Mouse (Mus musculus): Measurements from ENCODE around the gene Rtn4rl2.

The Rtn4rl2 gene

DNA sequence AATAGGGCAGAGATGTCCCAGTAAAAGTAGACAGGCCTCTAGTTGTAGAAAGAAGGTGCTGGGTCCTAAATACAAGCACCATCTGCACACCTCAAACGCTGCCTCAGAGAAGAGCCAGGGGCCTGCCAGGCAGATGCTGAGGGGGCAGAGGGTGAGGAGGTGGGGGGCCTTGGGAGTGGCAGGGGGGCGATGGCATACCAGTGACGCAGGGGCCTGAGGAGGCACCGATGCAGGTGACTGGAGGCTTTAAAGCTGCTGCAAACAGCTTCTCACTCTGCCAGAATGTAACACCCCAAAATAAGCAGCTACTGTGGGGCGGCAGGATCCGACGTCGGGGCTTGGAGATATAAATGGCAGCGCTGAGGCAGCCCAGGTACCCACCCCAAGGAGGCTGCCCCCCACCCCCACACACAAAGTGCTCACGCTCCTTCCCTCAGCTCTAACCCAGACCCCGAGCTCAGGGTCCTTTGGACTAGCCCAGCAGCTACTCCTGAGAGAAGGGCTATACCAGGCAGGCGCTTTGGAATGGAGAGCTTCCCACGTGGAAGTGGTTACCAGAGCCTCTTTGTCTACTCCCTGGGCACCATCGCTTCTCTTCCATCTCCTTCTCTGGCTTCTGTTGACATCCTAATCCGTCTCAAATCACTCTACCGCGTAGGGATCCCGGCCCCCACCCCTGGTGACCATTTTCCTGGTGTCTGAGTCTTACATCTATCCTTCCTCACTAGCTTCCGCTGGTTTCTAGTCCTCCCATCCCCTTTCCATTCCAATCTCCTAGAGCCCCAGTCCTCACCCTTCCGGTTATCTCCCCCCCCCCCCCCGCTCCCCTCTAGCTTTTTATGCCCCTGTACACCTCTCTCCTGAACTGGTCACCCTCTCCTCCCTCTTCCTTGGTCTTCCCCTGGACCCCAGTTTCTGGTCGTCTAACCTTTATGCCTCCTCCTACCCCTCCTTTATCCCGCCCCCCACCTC, 1.1 kb downstream of the Rtn4rl2 start:
- DNase-seq (ENCODE audit: low spot score) = no peak

DNA sequence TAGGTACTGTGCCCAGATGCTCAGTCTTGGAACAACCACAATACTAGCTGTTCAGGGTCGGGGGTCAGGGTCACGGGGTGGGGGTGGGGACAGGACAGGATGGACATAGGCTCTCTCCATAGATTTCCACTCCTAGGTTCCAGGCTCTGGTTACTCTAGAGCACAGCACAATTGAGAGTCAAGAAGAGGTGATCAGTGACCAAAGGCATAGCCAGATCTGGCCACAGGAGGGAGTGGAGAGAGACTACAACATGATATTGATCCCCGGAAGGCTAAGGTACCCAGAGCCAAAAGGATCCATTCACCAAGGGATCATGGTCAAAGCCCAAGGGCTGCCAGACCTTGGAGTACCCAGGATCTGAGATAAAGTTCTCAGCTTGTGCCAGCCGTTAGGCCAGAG, 1.9 kb downstream of the Rtn4rl2 start:
- no peak for DNase-seq (ENCODE audit: low spot score)

DNA sequence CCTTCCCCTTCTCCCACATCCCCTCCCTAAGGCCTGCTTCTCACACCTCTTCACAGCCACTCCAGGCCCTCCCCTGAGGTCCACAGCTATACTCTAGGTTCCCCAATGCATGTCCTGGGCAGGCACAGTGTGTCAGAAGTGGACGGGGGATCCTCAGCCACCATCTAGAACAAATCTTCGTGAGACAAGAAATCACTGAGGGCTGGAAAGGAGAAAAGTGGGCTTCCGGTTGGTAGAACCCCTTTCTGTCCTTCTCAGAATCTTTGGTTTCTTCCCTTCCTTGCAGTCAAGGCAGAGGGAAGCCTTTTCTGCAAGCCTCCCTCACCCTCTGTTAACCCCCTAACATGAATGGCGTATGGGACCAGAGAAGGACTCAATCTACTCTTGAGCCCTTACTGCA, 2.6 kb downstream of the Rtn4rl2 start:
- no peak for DNase-seq (ENCODE audit: low spot score)

DNA sequence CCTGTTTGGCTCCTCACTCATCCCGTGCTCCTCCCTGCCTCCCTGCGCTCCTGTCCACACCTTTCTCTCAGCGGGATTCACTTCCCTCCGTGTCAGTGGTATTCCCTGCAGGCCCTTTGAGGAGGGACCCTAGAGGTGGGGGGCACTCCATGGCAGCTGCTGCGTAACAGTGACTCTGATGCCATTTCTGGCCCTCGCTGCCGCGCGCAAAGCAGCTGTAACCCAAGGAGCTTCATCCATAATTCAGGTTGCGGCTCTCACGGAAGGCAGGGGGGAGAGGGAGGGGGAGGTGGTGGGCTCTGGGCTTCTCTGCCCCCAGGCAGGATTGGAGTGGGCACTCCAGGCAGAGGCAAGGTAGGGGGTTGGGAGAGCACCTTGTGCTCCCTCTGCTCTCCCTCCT, 3.0 kb downstream of the Rtn4rl2 start:
- DNase-seq (ENCODE audit: low spot score) = no peak

DNA sequence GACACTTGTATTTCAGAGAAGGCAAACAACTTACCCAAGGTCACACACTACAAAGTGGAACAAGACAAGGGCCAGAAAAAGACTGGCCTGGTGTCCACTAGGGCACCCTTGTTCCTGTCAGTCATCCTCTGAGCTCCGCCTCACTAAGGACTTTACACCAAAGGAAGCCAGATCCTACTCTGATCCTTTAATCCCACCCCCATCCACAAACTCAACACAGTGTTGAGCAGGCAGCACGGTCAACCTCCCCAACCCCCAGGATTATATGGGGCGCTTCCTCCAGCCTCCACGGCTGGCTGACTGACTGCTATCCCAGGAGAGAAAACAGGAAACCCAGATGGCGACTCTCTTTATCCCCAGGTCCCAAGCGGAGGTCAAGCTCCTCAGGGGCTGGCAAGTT, 3.4 kb downstream of the Rtn4rl2 start:
- DNase-seq (ENCODE audit: low spot score) = no peak

DNA sequence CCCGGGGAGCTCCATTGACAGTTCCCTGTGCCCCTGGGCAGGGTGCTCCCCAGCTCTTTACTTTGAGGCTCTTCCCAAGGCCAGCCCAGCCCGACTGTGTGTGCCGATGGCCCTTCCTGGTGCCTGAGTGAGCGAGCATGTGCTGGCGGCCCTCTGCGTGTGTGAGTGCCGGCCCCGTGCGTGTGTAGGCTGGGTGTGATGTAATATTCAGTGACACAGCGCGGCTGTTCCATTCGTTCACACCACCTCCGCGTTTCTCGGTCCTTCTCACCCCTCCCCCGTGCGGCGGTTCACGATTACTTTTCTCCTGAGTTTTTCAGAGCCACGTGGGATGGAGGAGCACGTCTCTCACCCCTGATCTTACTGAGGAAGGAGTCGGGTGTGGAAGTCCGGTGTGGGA, 3.9 kb downstream of the Rtn4rl2 start:
- DNase-seq (ENCODE audit: low spot score) = no peak

DNA sequence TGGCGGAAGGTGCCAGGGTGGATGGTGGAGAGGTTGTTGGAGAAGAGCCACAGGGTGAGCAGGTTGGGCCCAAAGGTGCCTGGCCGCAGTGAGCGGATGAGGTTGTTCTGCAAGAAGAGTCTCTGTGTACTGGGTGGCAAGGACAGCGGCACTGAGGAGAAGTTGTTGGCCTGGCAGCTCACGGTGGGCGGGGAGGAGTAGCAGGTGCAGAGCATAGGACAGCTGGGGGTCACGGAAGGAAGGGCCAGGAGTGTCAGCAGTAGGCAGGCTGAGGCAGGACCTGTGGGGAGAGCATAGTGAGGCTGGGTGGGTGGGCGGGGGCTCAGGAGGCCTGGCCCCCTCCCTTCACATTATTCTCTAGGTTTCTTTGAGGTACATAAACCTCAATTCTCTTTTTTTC, 5.9 kb downstream of the Rtn4rl2 start:
- no peak for DNase-seq (ENCODE audit: low spot score)

DNA sequence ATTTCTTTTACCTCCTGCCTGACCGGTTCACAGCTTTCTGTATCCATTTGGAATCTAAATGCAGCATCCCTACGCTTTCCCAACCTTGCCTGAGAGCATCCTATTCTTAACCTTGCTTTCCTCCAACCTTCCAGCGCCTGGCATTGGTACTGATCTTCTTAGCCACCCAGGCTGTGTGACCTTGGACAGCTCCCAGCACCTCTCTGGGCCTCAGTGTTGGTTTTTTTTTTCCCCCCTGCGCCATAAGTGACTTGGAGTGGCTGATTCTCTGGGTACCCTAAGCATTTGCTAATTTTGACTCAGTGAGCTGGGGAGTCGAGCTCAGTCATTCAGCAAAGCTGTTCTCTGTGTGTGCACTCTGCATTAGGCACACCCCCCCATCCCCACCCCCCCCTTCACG, 10.7 kb downstream of the Rtn4rl2 start:
- no peak for DNase-seq (ENCODE audit: low spot score)

DNA sequence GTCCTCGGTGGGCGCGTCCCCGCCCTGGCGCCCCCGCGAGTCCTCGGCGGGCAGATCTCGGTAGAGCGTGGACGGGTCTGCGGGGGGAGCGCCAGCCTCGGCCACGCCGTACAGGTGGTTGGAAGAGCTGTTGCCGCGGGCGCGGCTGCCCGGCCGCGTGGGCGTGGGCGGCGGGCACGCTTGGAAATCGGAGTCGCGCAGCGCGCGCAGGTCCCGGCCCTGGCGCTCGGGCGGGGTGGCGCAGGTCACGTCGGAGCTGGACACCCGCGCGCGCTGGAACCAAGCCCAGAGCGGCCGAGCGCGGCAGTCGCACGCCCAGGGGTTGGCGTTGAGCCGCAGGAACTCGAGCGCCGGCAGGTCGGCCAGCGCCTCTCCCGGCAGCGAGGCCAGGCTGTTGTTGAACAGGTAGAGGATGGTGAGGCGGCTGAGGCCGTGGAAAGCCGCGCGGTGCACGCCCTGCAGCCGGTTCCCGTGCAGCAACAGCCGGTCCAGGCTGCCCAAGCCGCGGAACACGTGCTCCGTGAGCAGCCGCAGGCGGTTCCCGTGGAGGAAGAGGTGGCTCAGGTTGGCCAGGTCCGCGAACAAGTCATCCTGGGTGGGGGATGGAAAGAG, 14.3 kb downstream of the Rtn4rl2 start:
- DNase-seq (ENCODE audit: low spot score) = no peak

DNA sequence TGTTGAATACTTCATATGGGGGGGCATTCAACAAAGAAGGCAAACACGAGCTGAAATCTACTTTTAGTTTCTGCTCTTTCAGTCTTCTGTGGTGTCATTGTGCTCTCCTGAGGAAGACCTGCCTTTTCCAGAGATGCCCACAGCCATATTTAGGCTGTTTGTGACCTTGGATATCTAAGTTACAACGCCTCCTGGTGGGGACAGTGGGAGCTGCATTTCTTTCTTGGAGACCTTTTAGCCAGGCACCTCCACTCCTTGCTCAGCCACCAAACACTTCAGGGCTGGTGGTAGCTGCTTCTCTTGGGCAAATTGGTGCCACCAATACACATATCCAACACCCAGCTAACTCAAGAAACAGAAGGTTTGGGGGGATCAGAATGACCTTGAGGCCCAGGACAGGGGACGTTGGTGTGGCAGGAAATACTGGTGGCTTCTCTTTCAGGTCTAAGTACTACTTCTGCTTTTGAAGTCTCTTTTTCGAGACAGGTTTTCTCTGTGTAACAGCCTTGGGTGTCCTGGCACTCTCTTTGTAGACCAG, 15.8 kb downstream of the Rtn4rl2 start:
- DNase-seq (ENCODE audit: low spot score) = peak; percentile 45

DNA sequence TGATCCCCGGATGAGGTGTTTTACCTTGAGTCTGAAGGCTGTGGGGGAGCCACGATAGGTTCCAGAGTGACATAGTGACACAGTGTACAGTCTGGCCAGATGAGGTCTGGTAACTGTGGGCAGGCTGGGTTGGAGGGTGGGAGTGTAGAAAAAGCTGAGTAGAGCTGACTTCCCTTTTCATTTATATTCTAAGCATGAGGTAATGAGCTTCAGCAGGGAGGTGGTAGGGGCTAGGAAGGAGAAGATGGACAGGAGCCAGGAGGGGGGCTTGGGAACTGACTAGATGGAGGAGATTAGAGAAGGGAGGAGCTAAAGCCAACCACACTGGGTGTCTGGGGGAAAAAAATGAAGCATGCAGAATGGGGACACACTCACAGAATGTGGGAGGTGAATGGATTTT, 17.5 kb downstream of the Rtn4rl2 start:
- DNase-seq (ENCODE audit: low spot score) = no peak

DNA sequence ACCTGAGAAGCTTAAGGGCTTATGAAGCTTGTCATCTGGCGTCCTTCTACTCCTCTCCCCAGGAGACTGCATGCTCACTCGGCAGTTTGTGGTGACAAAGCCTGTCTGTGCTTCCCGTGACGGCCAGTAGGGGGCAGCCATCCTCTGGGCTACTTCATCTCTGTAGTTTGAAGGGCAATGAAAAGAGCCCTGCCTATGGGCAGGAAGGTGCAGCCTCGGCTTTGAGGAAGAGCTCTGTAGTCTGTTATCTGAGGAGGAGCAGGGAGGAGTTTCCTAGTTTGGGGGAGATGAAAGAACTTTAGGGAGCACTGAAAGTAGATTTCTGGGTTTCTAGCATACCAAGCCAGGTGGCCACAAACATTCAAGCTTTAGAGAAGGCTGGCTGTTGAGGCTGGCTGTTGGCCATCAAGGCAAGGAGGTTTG, 18.0 kb downstream of the Rtn4rl2 start:
- peak; percentile 70 for DNase-seq (ENCODE audit: low spot score)

DNA sequence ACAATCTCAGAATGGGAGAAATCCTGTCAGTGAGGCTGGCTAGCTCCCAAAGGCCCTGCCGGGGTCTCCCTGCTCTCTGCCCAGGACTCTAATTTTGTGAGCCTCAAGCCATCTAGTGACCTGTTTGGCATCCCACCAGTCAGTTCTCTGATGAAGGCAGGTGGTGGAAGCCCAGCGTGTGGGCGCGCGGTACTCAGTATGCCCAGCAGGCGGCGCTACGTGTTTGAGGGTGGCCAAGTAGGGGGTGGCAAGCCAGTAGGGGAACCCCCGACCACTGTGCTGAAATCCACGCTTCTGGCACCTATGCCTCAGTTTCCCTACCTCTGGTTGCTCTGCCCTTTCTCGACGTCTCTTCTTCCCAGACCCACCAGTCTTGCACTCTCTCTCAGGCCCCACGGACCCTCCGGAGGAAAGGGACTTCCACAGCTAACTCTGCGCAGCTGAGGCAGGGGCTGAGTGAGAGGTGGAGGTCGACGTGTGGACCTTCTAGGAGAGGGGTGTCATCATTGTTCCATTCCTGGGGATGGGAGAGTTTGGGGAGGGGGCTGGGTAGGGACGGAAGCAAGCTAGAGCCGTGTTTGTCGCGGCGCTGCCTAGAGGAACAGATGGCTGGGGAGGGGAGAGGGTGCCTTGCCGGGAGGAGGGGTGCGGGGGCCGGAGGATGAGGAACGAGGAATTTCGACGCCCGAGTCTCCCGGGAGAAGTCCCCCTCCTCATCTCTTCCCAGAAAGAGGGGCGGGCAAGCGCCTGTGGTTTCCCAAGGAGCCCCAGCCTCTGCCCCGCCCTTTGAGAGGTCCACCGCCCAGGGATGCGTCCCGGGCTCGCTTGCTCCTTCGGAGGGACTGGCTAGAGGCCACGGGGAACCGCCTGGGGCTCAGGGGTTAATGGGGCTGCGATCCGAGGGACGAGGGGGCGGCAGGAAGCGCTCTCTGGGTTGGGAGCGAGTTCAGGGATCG, 20.6 kb downstream of the Rtn4rl2 start:
- DNase-seq (ENCODE audit: low spot score) = no peak

DNA sequence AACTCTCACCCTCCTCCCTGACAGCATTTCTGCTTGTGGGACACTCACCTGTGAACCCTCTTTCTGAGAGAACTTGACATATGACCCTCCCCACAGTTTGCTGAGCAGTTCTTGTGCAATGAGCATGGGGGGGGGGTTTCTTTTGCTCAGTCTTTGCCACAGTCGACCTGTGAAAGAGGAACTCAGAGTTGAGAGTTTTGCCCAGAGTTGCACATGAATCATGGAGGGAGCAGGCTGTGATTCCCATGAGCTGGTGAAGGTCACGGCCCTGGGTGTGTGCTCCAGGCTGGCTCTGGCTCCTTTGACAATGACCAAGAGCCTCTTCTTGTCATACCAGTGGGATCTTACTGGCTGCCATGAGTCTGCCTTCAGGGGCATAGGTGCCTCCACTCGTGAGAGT, 24.3 kb downstream of the Rtn4rl2 start:
- no peak for DNase-seq (ENCODE audit: low spot score)

DNA sequence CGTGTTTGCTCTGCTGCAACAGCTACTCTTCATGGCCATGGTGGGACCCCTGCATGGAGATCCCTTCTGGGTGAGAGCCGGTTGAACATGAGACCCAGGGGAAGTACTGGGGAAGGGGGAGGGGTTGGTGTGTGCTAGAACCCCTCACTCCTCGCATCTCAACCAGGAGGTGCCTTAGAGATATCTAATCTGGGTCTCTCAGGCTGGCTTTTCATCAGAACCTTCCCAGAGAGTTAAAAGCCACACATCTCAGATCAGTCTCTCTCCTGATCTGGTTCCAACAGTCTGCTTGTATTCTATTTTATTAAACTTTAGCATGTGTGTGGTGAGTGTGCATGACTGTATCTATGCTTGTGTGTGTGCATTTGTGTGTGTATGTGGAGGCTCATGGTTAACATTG, 25.1 kb downstream of the Rtn4rl2 start:
- no peak for DNase-seq (ENCODE audit: low spot score)

DNA sequence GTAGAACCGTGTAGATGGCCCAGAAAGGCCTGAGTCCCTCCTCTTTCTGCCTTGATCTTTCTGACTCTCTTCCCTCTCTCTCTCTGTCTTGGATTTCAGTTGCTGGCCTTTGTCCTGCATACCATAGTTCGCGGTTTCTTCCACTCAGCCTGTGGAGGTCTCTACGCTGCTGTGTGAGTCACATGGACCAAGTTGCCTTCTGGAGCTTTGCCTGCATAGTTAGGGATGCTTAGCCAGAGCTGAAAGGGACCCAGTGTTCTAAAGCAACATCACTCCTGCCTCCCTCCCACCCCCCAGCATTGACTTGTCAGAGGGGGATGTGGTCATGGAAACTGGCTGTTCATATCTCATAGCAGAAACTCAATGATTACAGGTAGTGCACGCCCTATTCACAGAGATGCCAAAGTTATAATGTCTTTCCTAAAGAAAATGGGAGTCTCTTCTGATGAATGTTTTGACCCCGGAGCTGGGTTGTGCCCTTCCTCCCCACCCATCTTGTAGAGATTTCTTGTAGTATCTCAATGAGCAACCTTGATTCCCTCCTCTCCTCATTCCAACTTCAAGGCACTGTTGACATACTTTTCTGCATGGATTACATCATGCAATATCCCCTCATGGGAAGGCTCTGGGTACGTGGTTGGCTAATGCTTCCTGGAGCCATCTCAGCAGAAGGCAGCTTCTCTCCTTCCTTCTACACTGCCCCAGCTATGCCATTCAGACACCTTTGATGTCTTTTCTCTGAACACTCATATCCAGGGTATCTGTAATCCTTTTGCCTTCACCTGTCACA, 26.3 kb downstream of the Rtn4rl2 start:
- DNase-seq (ENCODE audit: low spot score) = peak; percentile 70

DNA sequence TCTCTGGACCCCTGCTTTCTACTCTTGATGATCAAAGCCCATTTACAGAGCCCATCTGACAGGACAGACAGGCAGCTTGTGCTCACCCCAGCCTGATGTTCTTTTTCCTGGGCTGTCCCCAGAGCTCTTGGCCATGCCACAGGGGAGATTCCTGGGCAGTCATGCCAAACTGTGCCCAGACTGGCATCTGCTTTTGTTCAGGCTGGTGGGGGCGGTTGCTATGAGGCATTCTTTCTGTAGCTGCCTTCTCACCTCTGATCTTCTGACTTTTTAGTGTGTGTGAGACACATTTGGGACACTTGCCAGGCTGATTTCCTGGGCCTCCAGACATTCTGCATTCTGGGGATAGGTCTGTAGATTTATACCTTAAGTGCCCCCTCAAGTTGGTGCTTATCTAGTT, 28.0 kb downstream of the Rtn4rl2 start:
- peak; percentile 37 for DNase-seq (ENCODE audit: low spot score)

DNA sequence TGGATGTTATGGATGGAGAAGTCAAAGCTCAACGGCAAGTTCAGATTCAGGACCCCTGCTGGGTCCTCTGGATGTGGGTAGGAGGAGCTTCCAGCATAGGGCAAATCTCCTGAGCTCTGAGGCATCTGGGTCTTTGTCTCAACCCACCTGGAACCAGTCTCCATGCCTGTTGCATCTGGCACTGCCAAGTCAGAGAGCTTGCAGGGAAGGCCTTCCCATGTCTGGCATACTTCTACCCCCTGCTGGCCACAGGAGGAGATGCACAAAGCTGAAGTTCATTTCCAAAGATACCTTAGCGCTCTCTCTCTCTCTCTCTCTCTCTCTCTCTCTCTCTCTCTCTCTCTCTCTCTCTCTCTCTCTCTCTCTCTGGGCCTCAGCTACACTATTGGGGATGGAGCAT, 30.8 kb downstream of the Rtn4rl2 start:
- DNase-seq (ENCODE audit: low spot score) = peak; percentile 82

DNA sequence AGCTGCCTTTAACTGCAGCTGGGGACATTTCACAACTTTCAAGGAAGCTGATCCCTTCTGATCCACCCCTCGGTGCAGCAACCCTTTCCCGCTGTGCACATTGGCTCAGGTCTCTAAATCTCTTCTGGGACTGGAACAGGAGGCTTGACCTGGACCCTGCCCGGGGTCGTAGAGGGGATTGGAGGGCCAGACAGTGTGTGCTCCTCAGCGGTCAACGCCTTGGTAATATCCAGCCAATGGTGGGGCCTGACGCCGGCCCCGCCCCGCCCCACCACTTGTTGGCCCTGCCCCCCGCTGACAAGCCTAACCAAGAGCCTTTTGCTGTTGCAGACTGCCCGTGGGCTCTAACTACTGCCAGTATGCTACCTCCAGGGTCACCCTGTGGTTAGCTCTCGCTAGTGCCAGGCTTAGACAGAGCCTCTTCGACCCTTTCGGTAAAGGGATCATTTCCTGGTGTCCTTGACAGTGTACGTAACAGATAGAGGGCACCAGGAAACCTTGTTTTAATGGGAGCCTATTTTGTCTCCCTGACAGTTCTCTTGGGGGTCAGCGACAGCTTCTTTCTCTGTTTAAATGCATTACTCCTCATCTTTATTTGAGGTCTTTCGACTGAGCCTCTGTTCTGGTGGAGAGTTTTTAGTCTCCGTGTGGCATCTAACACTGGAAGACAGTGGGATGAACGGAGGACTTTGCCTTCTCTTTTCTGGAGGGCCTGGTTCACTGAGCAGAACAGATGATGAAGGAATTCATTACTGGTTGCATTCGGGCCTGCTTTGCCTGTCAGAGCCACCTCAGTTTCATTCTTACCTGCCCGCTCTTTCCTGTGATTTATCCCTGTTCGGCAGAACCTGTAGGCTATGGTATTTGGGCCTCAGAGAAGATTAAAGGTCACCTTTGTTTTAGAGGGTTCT, 35.1 kb downstream of the Rtn4rl2 start:
- DNase-seq (ENCODE audit: low spot score) = no peak
